Mouse (Mus musculus) small intestine, adult 2 months (tissue): ENCODE measurements around the gene Arhgap33. TPM values are rescaled to one million over a fixed set of nuclear protein-coding genes. Genes with fewer than 3 reads are reported as not detected.
"Not testable (repeated sequence)": the region's sequence is repeated elsewhere in the genome, so short reads cannot be mapped to it uniquely, and the experiment has no call there.

Source experiments
- H3K27ac ChIP-seq: fragments of 200-500 bp; 2 replicates; pipeline ENCODE4 v1.5.1; 2012; ENCODE audit warnings: low read depth, low read length, control low read depth, inconsistent platforms; ENCODE audit not compliant: insufficient read depth
- H3K27me3 ChIP-seq: fragments of 200-500 bp; 2 replicates; pipeline ENCODE4 v1.6.1; 2012; ENCODE audit warnings: mild to moderate bottlenecking, moderate library complexity, low read length, inconsistent platforms; ENCODE audit not compliant: control insufficient read depth, insufficient read depth
- H3K36me3 ChIP-seq: fragments of 200-500 bp; 2 replicates; pipeline ENCODE4 v1.6.1; 2012; ENCODE audit warnings: mild to moderate bottlenecking, low read length, control low read depth, inconsistent platforms; ENCODE audit not compliant: control insufficient read depth, insufficient read depth
- H3K4me1 ChIP-seq: fragments of 200-500 bp; 2 replicates; pipeline ENCODE4 v1.6.1; 2012; ENCODE audit warnings: low read length, inconsistent platforms, mixed read lengths; ENCODE audit not compliant: control insufficient read depth, insufficient read depth, insufficient read length
- H3K4me3 ChIP-seq: fragments of 200-500 bp; 2 replicates; pipeline ENCODE4 v1.5.1; 2012; ENCODE audit warnings: low read depth, mild to moderate bottlenecking, control low read depth, inconsistent platforms, low read length, moderate library complexity
- CTCF ChIP-seq: fragments of 200-500 bp; IDR thresholded peaks from 2 replicates; pipeline ENCODE4 v1.5.1; 2012; ENCODE audit warnings: low read depth, mild to moderate bottlenecking, control low read depth, inconsistent platforms, low read length, moderate library complexity, mixed read lengths; ENCODE audit not compliant: insufficient replicate concordance, insufficient read length; ENCODE audit errors: extremely low read depth
- POLR2A ChIP-seq: fragments of 200-500 bp; IDR thresholded peaks from 2 replicates; pipeline ENCODE4 v1.6.1; 2012; ENCODE audit warnings: low read depth, mild to moderate bottlenecking, control low read depth, inconsistent platforms, low read length, moderate library complexity
- WGBS: fragments of 180-500 bp; shearing (Covaris S2); methylation state at CpG from one replicate; pipeline ENCODE4 v1.1.7; 2018; 5-methylcytosine and 5-hydroxymethylcytosine counted together
- polyA plus RNA-seq: library from polyadenylated mRNA; depleted of rRNA; stranded (reverse); fragments of >200 nt; gene quantifications from 2 replicates; pipeline ENCODE4 v1.2.3, GENCODE M21; 2012

Arhgap33 gene
- polyA plus RNA-seq, 1 experiment = 12.0 TPM

- H3K4me3 ChIP-seq = no peak within 1 kb of the TSS
Measured at GRCm38 (mm10) chr7:30493401-30493931, 41.4 kb downstream of the Arhgap33 start, which contains the start of gene Prodh2. Gene Prodh2 (plus strand): TSS chr7:30493622.

GRCm38 (mm10) chr7:30492765-30493164 lies 42.1 kb downstream of the Arhgap33 start:
- no peaks in the 10 kb centered on the region for H3K36me3 ChIP-seq
- WGBS = 5% methylated on average over 4 of the region's 4 CpGs
- H3K27me3 ChIP-seq = no peaks in the 10 kb centered on the region
- no peak overlapping the region for H3K4me3 ChIP-seq
- H3K27ac ChIP-seq = no peak overlapping the region
- H3K4me1 ChIP-seq = peaks cover 4% of the 10 kb centered on the region
- TF ChIP-seq CTCF (peak; percentile 70; the same call in 1 of the 2 replicates), POLR2A (no peak)

More at GRCm38 (mm10) chr7:30493401-30493931, 41.4 kb downstream of the Arhgap33 start, which contains the start of gene Prodh2:
- Histone ChIP-seq H3K36me3 (no peaks in the 10 kb centered on the region), H3K27ac (no peak within 1 kb of the TSS), H3K4me1 (peaks cover 4% of the 10 kb centered on the region), H3K27me3 (no peaks in the 10 kb centered on the region)
- TF ChIP-seq POLR2A = no peak
- TF ChIP-seq CTCF = 0 out of 2 replicates have a peak, but pooled peaks have one; percentile 3
- 28% methylated on average over 11 of the region's 11 CpGs for whole genome bisulfite sequencing

GRCm38 (mm10) chr7:30490957-30491307 lies 43.9 kb downstream of the Arhgap33 start:
- TF ChIP-seq CTCF (no peak), POLR2A (no peak)
- no peaks in the 10 kb centered on the region for H3K36me3 ChIP-seq
- H3K4me3 ChIP-seq = no peak overlapping the region
- peaks cover 4% of the 10 kb centered on the region for H3K4me1 ChIP-seq
- H3K27ac ChIP-seq = no peak overlapping the region
- WGBS = 22% methylated on average over 6 of the region's 6 CpGs
- H3K27me3 ChIP-seq = no peaks in the 10 kb centered on the region

- 32% methylated on average over 16 of the region's 16 CpGs for WGBS
- no peaks in the 10 kb centered on the region for H3K36me3 ChIP-seq
- peak; percentile 57; the same call in 1 of the 2 replicates for TF ChIP-seq CTCF
- TF ChIP-seq POLR2A = no peak
- H3K27me3 ChIP-seq = no peaks in the 10 kb centered on the region
- H3K4me3 ChIP-seq = no peak overlapping the region
- H3K4me1 ChIP-seq = peaks cover 4% of the 10 kb centered on the region
- no peak overlapping the region for H3K27ac ChIP-seq
Measured at GRCm38 (mm10) chr7:30490251-30490956, 44.5 kb downstream of the Arhgap33 start.

GRCm38 (mm10) chr7:30484250-30484649 lies 50.6 kb downstream of the Arhgap33 start:
- no peak for TF ChIP-seq CTCF
- no peak for TF ChIP-seq POLR2A
- Histone ChIP-seq H3K36me3 (no peaks in the 10 kb centered on the region), H3K27me3 (no peaks in the 10 kb centered on the region), H3K27ac (no peak overlapping the region), H3K4me3 (no peak overlapping the region), H3K4me1 (no peaks in the 10 kb centered on the region)
- WGBS = 12% methylated on average over 8 of the region's 8 CpGs

- WGBS = 16% methylated on average over 30 of the region's 32 CpGs
- TF ChIP-seq CTCF (no peak), POLR2A (no peak)
- H3K4me3 ChIP-seq = no peak overlapping the region
Measured at GRCm38 (mm10) chr7:30477415-30478381, 57.2 kb downstream of the Arhgap33 start.

GRCm38 (mm10) chr7:30476136-30476535 lies 58.7 kb downstream of the Arhgap33 start:
- H3K4me1 ChIP-seq = peaks cover 12% of the 10 kb centered on the region
- not testable (repeated sequence) for H3K4me3 ChIP-seq, H3K27me3 ChIP-seq, H3K27ac ChIP-seq, H3K36me3 ChIP-seq
- 85% methylated on average over 6 of the region's 7 CpGs for WGBS

More at GRCm38 (mm10) chr7:30477415-30478381, 57.2 kb downstream of the Arhgap33 start:
- no peak overlapping the region for H3K27ac ChIP-seq
- peaks cover 12% of the 10 kb centered on the region for H3K4me1 ChIP-seq
- no peaks in the 10 kb centered on the region for H3K27me3 ChIP-seq
- no peaks in the 10 kb centered on the region for H3K36me3 ChIP-seq
